Comparison of ENCODE assay signal across 7 mouse cellular contexts in genomic region chr5:121949050-121949443, GRCm38 (mm10).
DNase-seq lines count a peak whose midpoint lies in the region; ATAC-seq lines count a peak whose summit lies in the region.

No protein-coding gene starts in this region.

- H3K27ac ChIP-seq in lung, embryonic 16.5 days (ENCODE audit: low read length): no peak overlapping the region
- H3K27ac ChIP-seq in hindbrain, embryonic 13.5 days: peak overlapping the region; percentile 95
- no peak overlapping the region for H3K27ac ChIP-seq in liver, embryonic 16.5 days (ENCODE audit: low read length)

- H3K36me3 ChIP-seq in lung, embryonic 16.5 days (ENCODE audit: control insufficient read depth, insufficient read depth, low read length): no peaks in the 10 kb centered on the region
- H3K36me3 ChIP-seq in hindbrain, embryonic 13.5 days: no peaks in the 10 kb centered on the region
- H3K36me3 ChIP-seq in liver, embryonic 16.5 days (ENCODE audit: control insufficient read depth, insufficient read depth): no peaks in the 10 kb centered on the region

- no peak overlapping the region for H3K9ac ChIP-seq in lung, embryonic 16.5 days (ENCODE audit: low read length)
- peak overlapping the region; percentile 65 for H3K9ac ChIP-seq in hindbrain, embryonic 13.5 days
- no peak overlapping the region for H3K9ac ChIP-seq in liver, embryonic 16.5 days (ENCODE audit: low read depth, low read length)

- peak overlapping the region; percentile 63 for H3K4me2 ChIP-seq in lung, embryonic 16.5 days (ENCODE audit: low read depth, low read length)
- H3K4me2 ChIP-seq in hindbrain, embryonic 13.5 days: peak overlapping the region; percentile 57
- H3K4me2 ChIP-seq in liver, embryonic 16.5 days (ENCODE audit: low read depth, low read length): peak overlapping the region; percentile 12; the same call in 1 of the 2 replicates

- H3K4me1 ChIP-seq in lung, embryonic 16.5 days (replicated peaks; ENCODE audit: control insufficient read depth, insufficient read depth, low read length): peaks cover 21% of the 10 kb centered on the region
- peaks cover 78% of the 10 kb centered on the region for H3K4me1 ChIP-seq in hindbrain, embryonic 13.5 days (replicated peaks)
- H3K4me1 ChIP-seq in liver, embryonic 16.5 days (ENCODE audit: control insufficient read depth, low read depth, low read length): no peaks in the 10 kb centered on the region; the same call in none of the 2 replicates

- H3K27me3 ChIP-seq in lung, embryonic 16.5 days (ENCODE audit: control insufficient read depth, insufficient read depth, low read depth, low read length): peaks cover 11% of the 10 kb centered on the region; the same call in 1 of the 2 replicates
- peaks cover 17% of the 10 kb centered on the region; the same call in 1 of the 2 replicates for H3K27me3 ChIP-seq in hindbrain, embryonic 13.5 days
- H3K27me3 ChIP-seq in liver, embryonic 16.5 days (ENCODE audit: control insufficient read depth, insufficient read depth, low read depth, low read length): peaks cover 16% of the 10 kb centered on the region

- 22% methylated on average over 8 of the region's 8 CpGs for WGBS in lung, embryonic 16.5 days
- 6% methylated on average over 8 of the region's 8 CpGs for WGBS in hindbrain, embryonic 13.5 days
- WGBS in liver, embryonic 16.5 days (ENCODE audit: insufficient replicate concordance): 36% methylated on average over 8 of the region's 8 CpGs

- intact Hi-C loops in left cerebral cortex, postnatal 25 days (cut with DNase I): loop anchor here (5.0 kb wide), 2 partner anchors 98 to 138 kb away; no protein-coding TSS in a partner anchor

- 0 out of 2 replicates have a peak, but pooled peaks have one; percentile 4 for ATAC-seq in lung, embryonic 16.5 days (ENCODE audit: low read depth)
- peak; percentile 36 for ATAC-seq in hindbrain, embryonic 13.5 days (ENCODE audit: low FRiP score)
- no peak for ATAC-seq in liver, embryonic 16.5 days (ENCODE audit: low read depth)

- no peaks in the 10 kb centered on the region for H3K9me3 ChIP-seq in lung, embryonic 16.5 days (ENCODE audit: control insufficient read depth, low read length)
- H3K9me3 ChIP-seq in hindbrain, embryonic 13.5 days: no peaks in the 10 kb centered on the region
- H3K9me3 ChIP-seq in liver, embryonic 16.5 days (replicated peaks; ENCODE audit: control insufficient read depth, low read length): no peaks in the 10 kb centered on the region

- H3K4me3 ChIP-seq in lung, embryonic 16.5 days (ENCODE audit: low read length): no peak overlapping the region
- H3K4me3 ChIP-seq in hindbrain, embryonic 13.5 days: peak overlapping the region; percentile 31; the same call in 1 of the 2 replicates
- H3K4me3 ChIP-seq in liver, embryonic 16.5 days (ENCODE audit: low read depth, low read length): peak overlapping the region; percentile 15; the same call in 1 of the 2 replicates

- DNase-seq in lung, postnatal 10 days: no peak
- DNase-seq in left cerebral cortex, postnatal 25 days (ENCODE audit: low spot score in 2 of 2): no peak
- DNase-seq in cerebellum, adult 11-12 months: no peak
- no peak for DNase-seq in layer of hippocampus, adult 8-10 months (ENCODE audit: low spot score in 2 of 2)

Comparison
In these comparisons a context has a peak if more than half of its experiments do, and no peak if none do; other contexts are left out.
1. H3K4me2 ChIP-seq: peak in every context shown above with its lines; median percentile 63 in lung, embryonic 16.5 days; 57 in hindbrain, embryonic 13.5 days; 12 in liver, embryonic 16.5 days.